Mouse (Mus musculus): ENCODE results near the gene Map3k4. TPM values are rescaled to one million over a fixed set of nuclear protein-coding genes. Genes with fewer than 3 reads are reported as not detected.
"Not testable (repeated sequence)": the region's sequence is repeated elsewhere in the genome, so short reads cannot be mapped to it uniquely, and the experiment has no call there.

The Map3k4 gene
- polyA plus RNA-seq, 1 experiment: 12.3 TPM

DNA sequence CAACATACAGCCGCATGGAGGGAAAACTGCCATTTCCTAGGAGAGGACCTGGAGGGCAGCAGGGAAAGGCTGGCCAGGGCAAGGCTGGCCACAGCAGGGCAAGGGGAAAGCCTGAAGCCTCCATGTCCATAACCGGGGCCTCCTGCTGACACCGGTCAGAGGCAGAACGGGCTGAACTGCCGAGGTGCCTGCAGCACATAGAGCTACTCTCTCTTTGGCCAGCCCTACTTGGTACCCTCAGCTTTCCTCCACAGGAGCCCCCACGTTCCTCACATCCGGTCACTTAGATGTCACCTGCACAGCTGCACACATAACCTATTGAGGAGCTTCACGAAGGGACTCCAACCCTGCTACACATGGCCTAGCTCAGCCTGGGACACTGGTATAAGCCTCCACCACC, 9.5 kb downstream of the Map3k4 start:
- DNase-seq (ENCODE audit: low read depth, low spot score): no peak
- 92% methylated on average over 8 of the region's 8 CpGs for WGBS

DNA sequence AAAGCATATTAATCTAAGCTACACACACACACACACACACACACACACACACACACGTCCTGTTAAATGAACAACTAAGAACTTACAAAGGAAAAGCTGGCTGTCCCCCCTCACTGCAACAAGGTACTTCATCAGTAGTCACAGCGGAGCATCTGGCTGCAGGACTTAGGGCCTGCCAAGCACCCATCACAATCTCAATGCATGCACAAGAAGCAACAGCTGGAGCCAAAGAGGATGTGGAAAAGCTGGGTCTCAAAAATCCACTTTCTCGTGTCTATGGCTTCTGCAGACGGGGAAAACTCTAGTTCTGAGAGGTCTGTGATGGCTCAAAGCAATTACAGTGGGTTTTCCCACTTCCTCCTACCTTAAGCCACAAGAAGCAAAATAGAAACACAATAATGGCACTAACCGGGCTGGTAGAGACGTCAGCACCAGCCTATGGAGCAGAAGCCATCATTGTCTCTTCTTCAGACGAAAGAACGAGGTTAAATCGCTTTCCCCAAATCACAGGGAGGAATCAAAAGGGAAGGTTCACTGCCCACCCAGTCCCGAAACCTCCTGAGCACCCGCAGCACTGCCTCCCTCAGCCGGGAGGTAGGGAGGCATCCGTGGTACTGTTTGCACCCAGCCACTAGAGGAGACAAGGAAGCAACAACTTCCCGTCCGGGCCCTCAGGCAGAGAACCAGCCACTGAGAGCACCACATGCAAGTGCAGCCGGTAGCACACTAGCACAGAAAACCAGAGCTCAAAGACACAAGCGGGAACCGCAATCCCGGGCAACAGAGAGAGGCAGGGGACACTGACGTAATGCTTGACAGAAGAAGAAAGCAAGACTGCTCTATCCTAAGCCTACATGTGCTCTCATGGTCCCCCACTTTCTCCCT, 11.1 kb downstream of the Map3k4 start:
- DNase-seq (ENCODE audit: low read depth, low spot score): no peak
- 77% methylated on average over 20 of the region's 20 CpGs for WGBS

GRCm38 (mm10) chr17:12304658-12305057, 13.9 kb downstream of the Map3k4 start:
- DNase-seq (ENCODE audit: low read depth, low spot score): no peak
- WGBS: 79% methylated on average over 6 of the region's 6 CpGs

GRCm38 (mm10) chr17:12300896-12301706, 17.5 kb downstream of the Map3k4 start:
- WGBS: 39% methylated on average over 3 of the region's 3 CpGs
- no peak for DNase-seq (ENCODE audit: low read depth, low spot score)

- WGBS: 26% methylated on average over 14 of the region's 14 CpGs
- DNase-seq (ENCODE audit: low read depth, low spot score): no peak
These were observed 18.4 kb downstream of the Map3k4 start for GRCm38 (mm10) chr17:12300127-12300675.

DNA sequence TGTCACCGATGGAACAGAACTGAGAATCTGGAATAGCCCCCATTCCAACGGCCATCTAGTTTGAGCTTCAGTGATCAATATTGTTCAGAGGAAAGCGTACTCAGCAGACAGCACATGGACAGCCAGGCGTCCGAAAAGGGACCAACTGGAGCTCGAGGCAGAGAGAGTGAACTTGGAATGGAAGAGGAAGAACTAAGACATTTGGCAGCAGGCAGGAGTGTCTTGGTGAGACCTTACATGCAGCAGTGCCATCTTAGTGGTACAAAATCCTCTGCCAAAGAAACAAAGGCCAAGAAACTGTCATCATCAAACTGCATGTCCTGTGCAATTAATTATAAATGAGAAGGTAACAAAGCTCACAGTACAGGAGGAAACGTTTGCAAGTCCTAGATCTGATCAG, 19.2 kb downstream of the Map3k4 start:
- 80% methylated on average over 7 of the region's 7 CpGs for WGBS
- no peak for DNase-seq (ENCODE audit: low read depth, low spot score)

- no peak for DNase-seq (ENCODE audit: low read depth, low spot score)
- WGBS: 41% methylated on average over 4 of the region's 4 CpGs
These were observed 20.6 kb downstream of the Map3k4 start for GRCm38 (mm10) chr17:12297978-12298377.

GRCm38 (mm10) chr17:12297292-12297691, 21.3 kb downstream of the Map3k4 start:
- 20% methylated on average over 7 of the region's 7 CpGs for WGBS
- DNase-seq (ENCODE audit: low read depth, low spot score): no peak

- not testable (repeated sequence) for DNase-seq (ENCODE audit: low read depth, low spot score)
- 93% methylated on average over 5 of the region's 5 CpGs for WGBS
These were observed 22.7 kb downstream of the Map3k4 start for GRCm38 (mm10) chr17:12295926-12296325.

GRCm38 (mm10) chr17:12294424-12294823, 24.2 kb downstream of the Map3k4 start:
- 85% methylated on average over 7 of the region's 7 CpGs for WGBS
- no peak for DNase-seq (ENCODE audit: low read depth, low spot score)

- no peak for DNase-seq (ENCODE audit: low read depth, low spot score)
- 54% methylated on average over 6 of the region's 6 CpGs for WGBS
These were observed 25.0 kb downstream of the Map3k4 start for GRCm38 (mm10) chr17:12293571-12293970.

DNA sequence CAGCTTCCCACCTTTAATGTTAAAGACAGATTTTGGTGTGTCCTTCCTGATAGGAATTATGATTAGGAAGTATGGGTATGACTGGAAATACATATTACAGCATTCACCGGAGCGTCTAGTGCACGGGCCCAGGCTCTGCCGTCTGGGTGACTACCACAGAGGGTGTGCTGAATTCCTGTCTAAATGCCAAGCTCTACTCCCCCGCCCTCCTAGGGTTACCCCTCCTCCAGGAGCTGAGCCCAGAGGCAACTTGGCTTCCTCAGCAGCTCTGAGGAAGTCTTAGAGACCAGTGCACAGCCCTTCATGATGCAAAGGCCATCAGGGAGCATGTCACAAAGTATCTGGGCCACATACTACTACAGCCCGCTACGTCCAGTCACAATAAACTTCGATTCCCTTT, 25.7 kb downstream of the Map3k4 start:
- WGBS: 71% methylated on average over 8 of the region's 8 CpGs
- no peak for DNase-seq (ENCODE audit: low read depth, low spot score)

DNA sequence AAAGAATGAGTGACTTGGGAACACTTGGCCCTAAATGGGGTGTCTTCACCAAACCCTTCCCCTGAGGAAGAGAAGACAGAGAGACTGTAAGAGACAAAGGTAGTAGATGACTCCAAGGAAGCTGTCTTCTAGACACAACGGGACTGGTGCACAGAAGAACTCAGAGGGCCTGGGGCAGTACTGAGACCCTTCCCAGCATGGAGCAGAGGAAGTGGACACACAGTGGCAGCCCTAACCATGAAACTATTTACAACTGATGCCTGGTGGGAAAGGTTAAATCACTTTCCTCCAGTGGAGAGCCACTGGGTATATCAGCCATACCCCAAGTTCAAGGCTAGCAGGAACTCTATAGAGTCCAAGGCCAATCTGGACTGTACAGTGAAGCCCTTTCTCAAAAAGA, 26.2 kb downstream of the Map3k4 start:
- 97% methylated on average over 1 of the region's 1 CpGs for WGBS
- DNase-seq (ENCODE audit: low read depth, low spot score): no peak

DNA sequence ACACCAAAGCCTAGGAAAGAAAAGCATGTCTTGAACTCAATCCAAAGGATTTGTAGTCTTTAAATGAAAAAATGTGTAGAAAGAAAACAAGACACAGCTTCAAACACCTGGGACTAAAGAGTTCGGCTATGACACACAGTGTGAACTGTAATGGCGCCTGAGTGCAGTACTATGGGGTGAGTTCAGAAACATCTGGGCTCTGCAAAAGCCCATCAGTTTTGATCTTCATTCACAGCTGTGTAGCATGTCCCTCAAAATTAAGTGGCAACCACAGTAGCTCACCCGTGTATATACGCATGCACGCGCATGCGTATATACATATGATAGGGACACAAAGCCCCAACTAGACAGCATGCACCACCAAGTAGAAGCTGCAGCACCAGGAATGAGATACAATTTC, 27.4 kb downstream of the Map3k4 start:
- no peak for DNase-seq (ENCODE audit: low read depth, low spot score)
- 94% methylated on average over 7 of the region's 7 CpGs for WGBS

GRCm38 (mm10) chr17:12290735-12291134, 27.9 kb downstream of the Map3k4 start:
- DNase-seq (ENCODE audit: low read depth, low spot score): no peak
- WGBS: 62% methylated on average over 10 of the region's 10 CpGs

DNA sequence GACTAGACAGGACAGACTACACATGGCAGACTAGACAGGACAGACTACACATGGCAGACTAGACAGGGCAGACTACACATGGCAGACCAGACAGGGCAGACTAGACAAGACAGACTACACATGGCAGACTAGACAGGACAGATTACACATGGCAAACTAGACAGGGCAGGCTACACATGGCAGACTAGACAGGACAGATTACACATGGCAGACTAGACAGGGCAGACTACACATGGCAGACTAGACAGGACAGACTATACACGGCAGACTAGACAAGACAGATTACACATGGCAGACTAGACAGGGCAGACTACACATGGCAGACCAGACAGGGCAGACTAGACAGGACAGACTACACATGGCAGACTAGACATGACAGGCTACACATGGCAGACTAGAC, 28.8 kb downstream of the Map3k4 start:
- DNase-seq (ENCODE audit: low read depth, low spot score): not testable (repeated sequence)
- 92% methylated on average over 1 of the region's 1 CpGs for WGBS

- 77% methylated on average over 4 of the region's 4 CpGs for WGBS
- no peak for DNase-seq (ENCODE audit: low read depth, low spot score)
These were observed 29.7 kb downstream of the Map3k4 start for GRCm38 (mm10) chr17:12288871-12289270.

- no peak for DNase-seq (ENCODE audit: low read depth, low spot score)
- WGBS: 91% methylated on average over 10 of the region's 10 CpGs
These were observed 38.8 kb downstream of the Map3k4 start for GRCm38 (mm10) chr17:12279810-12280209.

DNA sequence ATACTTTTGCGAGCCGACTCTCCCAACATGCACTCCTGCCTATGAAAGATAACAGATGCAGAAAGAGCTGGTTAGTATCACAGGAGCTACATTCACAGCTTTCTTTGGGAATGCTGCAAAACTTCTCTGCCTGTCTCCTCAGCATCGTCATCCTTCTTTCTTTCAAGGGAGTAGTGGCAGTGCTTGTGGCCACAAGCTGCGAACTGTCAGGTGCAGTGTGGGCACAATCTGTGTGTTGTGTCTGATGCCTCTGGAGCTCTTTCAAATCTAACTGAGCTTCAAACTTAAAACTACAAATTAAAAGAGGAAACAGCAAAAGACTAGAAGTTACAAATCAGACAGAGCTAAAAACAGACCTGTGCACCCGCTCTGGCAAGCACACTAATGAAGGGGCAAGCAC, 40.5 kb downstream of the Map3k4 start:
- no peak for DNase-seq (ENCODE audit: low read depth, low spot score)
- WGBS: 81% methylated on average over 5 of the region's 5 CpGs

DNA sequence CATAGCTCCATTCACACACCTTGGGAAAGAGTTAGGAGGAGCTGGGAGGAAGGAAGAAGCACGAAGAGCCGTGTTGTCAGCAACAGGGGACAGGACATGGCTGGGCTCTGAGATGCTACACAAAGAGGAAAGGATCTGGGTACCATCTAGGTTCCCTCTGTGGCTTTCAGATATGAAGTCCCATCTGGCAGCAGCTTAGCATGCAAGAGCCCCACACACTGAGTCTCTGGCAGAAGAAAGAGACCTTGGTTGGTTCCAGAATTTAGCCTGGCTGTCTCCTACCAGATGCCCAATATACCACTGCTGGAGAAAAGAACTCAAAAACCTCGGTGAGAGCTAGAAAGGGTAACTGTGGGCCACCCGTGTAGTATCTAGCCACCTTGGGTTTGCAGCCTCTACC, 41.3 kb downstream of the Map3k4 start:
- no peak for DNase-seq (ENCODE audit: low read depth, low spot score)
- 75% methylated on average over 4 of the region's 4 CpGs for WGBS
